Mouse (Mus musculus): ENCODE results near the gene Cir1.

Cir1 gene

DNA sequence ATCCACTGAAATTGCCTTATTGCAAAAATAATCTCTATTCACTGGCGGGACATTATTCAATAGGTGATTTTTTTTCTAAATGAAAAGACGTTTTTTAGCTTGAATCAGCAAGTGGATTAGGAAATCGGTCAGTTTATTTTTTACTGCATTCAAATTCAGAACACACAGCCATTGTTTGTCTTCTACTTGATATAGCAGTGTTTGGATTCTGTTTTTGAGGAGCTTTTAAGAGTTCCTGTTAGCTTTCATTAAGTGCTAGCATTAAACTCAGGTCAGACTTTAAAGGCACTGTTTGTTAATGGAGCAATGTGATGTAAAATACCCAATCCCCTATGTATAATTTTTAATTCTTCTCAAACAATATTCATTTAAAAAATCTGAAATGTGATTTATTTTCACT is 13.7 kb downstream of the Cir1 start:
- DNase-seq: no peak

DNA sequence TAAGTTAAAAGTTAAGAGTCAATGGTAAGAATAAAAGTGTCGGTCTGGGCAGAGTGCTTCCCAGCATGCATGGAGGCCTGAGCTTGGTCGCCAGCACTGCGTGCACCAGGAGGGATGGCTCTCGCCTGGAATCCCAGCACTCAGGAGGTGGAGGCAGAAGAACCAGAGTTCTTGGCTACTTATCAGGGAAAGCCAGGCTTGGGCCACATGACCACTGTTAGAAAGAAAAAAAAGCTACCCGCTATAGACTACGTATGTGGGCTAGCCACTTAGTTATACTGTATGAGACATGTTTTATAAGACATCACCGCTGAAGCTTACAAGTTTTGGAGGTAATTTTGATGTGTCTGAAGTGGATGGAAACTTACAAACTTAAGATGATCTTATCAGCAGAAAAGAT is 14.3 kb downstream of the Cir1 start:
- DNase-seq: no peak

DNA sequence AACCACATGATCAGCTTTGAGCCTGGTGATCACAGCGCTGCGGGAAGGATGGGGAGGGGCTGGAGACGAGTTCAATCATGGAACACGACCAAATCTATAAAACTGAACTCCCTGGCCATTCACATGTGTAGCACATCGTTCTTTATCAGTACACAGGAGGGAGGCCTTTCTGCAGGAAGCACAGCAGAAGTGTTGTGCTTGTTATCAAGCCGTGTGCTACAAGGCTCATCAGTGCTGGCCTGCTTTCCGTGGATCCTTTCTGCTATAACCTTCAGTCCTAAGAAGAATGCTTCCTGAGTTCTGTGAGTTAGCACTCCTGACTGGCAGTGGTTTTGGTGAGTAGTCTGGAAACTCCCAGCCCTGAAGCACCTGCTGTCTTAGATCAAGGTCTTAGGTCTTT is 17.5 kb downstream of the Cir1 start:
- no peak for DNase-seq

DNA sequence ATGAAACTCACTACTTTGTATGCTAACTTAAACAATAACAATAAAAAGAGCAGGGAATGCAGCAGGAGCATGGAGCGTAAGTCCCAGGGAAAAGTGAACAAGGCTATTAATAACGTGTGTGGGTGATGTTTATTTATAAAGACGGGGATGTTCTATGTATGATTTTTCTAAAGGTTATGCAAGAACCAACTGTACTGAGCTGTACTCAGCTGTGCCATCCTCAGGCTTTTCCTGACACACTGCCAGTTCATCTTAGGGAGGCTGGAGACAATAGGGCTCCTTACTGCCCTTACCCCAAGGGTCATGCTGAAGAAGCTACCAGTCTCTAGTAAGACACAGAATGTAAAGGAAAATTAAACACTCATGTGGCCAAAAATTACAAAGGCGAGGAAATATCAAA is 21.4 kb downstream of the Cir1 start:
- no peak for DNase-seq

DNA sequence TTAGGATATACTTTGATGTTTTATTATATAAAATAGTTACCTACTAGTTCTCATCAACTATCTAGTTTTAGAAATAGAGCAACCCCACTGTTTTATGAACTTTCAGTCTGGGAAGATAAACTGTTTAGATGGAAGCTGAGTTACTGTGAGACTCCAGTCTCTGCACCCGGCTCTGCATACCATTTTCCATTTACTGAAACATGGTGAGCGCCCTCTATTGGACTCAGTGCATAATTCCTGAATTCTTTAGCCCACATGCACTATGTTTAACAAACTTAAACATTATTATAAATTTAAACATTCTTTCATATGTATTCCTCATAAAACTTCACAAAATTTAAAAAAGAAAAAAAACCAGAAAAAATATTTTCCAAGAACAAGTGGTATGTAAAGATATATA is 26.9 kb downstream of the Cir1 start:
- peak; percentile 49 for DNase-seq

DNA sequence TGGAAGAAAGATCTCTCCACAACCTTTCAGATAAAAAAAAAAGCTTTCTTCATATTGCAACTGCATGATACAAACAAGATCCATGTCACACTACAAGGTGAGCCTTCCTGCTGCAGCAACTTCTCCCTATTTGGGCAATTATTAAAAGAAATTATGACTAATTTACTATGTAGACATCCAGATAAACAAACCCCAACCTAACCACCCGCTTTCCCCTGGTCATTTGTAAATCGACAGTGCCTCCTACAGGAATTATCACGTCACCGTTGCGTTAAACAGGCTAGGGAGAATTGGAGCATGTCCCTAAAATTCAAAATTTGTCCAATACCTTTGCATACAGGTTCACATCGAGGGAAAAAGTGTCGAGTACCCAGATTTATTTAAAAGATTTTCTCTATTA is 30.8 kb downstream of the Cir1 start:
- no peak for DNase-seq

DNA sequence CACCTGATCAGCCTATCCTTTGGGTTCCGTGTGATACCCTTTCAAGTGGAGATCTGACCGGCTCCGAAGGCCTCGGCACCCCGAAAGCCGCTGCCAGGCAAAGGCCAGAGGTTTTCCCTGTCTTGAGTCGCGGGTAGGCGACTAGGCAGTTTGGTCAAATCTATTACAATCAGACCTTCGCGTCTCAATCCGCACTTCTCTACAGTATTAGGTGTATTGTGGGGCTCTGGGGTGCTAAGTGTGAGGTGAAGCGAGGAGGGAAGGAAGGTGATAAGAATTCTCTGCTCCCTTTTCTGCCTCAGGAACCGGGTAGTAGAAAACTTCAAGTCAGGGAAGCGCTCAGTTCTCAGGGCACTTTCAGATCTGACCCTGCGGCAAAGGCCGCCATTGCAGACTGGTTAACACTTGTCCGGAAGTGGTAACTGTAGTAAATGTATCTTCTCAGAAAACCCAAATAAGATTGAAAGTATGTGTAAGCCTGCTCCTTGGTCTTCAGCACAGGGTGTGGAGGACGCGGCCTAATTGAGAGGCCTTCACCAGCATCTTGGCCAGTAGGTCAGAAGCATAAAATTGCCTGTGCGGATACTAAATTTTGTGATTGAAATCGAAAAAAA is 31.3 kb downstream of the Cir1 start:
- no peak for DNase-seq

DNA sequence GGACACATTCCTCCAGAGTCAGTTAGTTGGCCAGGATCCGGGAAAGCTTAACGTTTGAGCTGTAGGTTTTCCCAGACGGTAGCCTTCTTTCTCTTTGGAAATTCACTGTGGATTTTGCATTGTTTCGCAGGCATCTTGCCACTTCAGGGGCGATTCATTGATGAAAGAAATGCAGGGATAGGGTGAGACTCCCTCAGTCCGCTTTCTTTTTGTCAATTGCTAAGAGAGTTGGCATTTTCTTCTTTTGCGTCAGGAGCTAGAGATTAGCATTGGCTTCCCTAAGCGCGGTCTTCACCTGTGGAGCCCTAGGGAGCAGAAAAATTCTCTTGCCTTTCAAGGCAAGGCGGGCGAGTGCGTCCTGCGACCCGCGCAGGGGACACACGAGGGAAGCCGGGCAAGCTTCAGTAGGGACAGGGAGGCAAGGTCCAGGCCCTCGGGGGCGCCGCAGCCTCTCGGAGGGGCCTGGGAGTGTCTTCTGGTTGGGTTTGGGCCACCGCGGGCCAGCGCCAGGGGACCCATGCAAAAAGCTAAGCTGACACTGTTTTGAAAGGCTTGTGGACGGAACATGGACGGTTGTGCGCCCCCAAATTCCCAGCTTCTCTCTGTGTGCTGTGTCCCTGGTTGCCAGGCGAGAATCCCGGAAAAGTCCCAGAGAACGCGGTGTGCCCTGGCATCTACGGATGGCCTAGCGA is 32.0 kb downstream of the Cir1 start:
- no peak for DNase-seq

DNA sequence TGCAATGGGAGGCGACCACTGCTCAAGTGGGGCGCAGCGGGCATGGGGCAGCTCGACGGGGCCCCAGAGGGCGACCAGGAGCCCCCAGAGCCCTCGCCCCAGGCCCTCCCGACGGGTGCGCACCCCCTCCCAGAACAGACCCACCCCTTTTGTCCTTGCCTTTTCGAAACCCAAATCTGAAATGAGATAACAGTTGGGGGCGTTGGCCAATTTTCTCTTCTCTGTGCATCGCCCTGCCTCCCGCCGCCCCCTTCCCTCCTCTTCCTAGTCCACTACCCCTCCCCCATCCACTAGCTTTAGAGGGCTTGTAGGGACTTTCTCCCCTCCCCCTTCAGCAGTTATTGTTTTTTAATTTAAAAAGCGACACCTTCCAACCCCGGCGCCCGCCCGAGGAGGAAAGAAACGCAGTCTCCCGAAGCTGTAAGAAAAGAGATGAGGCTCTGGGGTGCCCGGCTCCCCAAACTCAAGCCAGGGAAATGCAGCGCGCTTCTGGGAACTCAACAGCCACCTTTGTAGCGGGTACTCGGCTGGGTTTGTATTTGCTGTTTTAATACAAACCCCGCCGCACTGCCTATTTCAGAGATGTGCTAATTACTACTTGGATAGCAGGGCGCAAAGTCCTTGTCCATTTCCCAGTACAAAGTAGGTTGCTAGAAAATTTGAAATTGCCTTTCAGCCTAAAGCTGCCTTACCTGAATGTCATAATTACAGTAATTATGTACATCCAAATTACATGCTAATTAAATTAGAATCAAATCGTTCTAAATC is 33.0 kb downstream of the Cir1 start:
- no peak for DNase-seq

DNA sequence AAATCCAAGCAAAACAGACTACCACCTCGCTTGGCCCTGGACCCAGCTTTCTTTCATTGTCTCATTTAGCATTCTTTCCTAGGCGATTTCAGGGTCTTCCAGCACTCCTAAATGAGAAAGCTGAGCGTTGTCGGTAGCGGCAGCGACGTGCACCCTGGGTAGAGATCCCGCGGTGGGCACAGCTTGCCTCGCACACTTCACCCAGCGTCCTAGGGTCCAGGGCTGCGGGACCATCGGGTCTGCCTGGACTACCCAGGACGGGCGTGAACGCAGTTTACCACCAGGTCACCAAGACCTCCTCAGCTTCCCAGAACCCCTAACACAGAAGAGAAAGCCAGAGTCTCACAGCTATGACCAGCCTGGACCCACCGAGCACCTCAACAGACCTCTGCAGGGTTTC is 33.6 kb downstream of the Cir1 start:
- no peak for DNase-seq

DNA sequence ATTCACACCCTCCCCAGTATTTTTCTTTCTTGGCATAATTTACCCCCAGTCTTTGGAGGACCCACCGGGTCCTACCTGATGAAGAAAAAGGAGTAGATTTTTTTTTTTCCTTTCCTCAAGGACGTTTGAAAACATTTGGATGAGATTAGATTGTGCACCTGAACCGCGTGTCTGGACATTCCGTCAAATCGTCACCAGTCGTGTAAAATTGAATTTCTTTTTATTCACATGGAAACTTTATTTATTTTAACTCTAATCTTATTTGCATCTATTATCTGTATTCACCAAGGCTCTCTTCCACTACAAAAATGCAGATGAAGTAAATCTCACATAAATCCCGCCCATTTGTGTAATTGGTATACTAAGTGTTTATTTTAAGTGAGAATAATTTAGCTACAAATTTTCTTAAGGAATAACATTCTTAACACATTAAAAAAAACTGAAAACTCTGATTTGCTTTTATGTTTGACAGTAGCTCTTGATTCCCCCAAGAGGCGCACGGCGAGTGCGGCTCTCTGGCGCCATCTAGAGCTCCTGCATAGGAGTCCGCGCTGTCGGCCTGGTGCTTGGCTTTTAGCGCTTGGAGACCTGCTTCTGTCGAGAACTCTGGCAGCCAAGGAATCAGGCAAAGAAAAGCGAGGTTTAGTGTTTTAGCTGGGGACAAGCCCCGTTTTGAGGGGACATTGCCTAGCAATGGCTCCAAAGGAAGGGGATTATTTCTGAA is 34.2 kb downstream of the Cir1 start:
- peak; percentile 93 for DNase-seq

DNA sequence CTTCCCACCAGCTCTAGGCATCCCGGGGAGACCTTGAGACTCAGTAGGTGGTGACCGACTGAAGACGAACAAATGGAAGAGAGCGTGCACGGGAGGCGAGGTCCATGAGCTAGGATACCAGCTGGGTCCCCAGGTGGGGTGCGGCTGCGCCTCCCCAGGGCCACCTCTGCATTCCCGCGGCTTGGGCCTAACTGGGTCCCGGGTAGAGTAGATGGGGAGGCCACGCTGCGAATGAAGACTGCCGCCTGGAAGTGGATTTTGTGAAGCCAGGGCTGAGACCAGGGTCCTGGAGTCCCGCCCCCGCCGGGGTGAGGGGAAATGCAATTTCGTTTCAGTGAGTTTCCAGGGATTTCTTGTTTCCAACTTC is 34.8 kb downstream of the Cir1 start:
- no peak for DNase-seq

DNA sequence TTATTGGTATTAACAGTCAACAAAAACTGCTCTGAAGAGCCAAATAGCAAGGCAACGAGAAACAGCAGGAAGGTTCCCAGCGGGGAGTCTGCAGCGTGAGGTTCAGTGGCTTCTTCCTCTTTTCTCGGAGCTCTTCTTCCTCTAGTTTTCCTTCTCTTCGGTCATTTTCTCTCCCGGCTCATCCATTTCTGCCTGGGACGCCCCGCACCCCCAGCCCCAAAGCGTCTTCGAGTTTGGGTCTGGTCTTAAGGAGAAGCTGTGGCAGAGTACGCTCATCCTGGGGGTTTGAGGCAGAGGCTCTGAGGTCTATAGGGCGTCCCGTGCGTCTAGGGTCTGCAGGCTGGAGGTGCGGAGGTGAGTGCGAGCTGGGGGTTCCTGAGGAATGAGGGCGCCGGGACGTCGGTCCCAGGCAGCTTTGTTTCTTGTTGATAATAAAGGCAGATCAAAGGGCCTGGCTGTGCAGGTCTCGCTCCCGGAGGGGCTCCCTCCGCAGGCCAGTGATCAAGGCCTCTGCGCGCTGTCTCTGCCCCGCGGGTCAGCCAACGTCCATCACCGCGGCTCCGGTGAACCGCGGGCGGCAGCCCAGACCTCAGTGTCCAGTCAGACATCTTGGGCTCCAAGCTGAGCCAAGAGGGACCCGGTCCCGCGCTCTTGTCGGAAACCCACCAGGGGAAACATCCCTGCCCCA is 35.3 kb downstream of the Cir1 start:
- DNase-seq: no peak

DNA sequence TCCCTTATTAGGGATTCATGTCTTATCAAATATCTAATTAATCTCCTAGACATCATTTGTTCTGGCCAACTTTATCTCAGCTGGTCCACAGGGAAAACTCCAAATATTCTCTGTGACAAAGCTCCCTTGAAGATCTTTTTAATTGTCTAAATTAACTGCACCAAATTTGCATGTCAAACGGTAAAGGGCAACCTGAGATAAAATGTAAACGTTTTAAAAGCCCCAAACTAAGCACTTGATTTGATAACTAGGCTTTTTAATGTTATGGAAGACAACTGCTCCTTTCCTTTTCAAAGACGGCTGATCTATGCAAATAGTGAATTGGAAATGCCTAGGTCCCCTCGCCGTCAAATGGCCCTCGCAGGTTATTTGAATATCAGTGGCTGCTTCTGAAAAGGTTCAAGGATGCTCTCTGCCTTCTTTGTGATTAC is 36.3 kb downstream of the Cir1 start:
- no peak for DNase-seq

DNA sequence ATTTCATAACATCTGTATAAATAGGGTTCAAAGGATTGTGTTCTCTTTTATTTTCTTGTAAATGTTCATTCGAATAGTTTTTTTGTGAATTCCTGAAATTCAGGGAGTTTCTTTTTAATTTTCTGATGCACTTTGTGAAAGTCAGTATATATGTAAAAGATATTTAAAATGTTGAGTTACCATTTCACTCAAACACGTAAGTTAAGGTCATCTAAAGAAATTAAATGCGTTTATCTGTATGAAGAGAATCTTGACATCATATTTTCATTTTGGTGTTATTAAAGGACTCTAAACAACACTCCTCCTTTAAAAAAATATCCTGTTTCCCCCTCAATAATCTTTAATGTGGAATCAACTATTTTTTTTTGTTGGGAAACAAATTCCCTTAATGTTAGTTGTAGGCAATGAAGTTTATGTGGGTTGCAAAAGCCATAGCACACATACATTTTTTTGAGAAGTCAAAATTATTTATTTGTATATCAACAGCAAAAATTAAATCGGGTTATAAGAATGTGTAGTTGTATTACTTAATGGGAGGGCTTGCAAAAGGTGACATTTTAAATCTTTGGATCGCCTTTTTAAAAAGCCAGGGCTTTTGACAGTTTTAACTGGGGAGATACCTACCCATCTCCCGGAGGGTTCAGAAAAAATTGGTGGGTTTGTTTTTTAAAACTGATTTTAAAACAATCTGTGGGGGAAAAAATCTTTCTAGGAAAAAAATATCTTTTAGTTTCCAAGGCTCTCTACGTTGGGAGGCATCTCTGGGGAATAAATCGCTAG is 37.0 kb downstream of the Cir1 start:
- DNase-seq: no peak

DNA sequence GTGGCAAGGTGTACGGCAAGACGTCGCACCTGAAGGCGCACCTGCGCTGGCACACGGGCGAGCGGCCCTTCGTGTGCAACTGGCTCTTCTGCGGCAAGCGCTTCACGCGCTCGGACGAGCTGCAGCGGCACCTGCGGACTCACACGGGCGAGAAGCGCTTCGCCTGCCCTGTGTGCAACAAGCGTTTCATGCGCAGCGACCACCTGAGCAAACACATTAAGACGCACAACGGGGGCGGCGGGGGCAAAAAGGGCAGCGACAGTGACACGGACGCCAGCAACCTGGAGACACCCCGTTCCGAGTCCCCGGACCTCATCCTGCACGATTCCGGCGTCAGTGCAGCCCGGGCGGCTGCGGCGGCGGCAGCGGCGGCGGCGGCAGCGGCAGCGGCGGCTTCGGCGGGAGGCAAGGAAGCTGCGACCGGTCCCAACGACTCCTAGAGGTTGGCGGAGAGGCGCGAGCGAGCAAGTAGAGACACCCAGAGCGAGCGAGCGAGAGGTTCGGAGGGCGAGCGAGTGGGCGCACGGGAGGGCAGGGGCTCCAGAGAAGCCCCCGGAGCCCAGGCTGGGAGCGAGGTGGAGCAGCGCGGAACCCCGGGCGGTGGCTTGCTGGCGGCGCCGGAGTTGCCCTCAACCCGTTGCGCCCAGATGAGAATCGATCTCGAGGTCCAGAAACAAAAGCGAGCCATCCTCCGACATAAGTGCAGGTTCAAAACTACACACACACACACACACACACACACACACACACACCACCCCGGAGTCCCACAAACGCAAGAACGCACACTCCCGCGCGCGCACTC is 38.2 kb downstream of the Cir1 start:
- no peak for DNase-seq

DNA sequence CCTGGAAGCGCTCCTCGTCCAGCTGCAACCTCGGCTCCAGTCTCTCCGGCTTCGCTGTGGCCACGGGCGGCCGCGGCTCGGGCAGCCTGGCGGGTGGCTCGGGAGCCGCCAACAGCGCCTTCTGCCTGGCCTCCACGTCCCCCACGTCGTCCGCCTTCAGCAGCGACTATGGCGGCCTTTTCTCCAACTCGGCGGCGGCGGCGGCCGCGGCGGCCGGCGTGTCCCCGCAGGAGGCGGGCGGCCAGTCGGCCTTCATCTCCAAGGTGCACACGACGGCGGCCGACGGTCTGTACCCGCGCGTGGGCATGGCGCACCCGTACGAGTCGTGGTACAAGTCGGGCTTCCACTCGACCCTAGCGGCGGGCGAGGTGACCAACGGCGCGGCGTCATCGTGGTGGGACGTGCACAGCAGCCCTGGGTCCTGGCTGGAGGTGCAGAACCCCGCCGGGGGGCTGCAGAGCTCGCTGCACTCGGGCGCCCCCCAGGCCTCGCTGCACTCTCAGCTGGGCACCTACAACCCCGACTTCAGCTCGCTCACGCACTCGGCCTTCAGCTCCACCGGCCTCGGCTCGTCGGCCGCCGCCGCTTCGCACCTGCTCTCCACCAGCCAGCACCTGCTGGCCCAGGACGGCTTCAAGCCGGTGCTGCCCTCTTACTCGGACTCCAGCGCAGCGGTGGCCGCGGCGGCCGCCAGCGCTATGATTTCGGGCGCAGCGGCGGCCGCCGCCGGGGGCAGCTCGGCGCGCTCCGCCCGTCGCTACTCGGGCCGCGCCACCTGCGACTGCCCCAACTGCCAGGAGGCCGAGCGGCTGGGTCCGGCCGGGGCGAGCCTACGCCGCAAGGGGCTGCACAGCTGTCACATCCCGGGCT is 39.0 kb downstream of the Cir1 start:
- no peak for DNase-seq

DNA sequence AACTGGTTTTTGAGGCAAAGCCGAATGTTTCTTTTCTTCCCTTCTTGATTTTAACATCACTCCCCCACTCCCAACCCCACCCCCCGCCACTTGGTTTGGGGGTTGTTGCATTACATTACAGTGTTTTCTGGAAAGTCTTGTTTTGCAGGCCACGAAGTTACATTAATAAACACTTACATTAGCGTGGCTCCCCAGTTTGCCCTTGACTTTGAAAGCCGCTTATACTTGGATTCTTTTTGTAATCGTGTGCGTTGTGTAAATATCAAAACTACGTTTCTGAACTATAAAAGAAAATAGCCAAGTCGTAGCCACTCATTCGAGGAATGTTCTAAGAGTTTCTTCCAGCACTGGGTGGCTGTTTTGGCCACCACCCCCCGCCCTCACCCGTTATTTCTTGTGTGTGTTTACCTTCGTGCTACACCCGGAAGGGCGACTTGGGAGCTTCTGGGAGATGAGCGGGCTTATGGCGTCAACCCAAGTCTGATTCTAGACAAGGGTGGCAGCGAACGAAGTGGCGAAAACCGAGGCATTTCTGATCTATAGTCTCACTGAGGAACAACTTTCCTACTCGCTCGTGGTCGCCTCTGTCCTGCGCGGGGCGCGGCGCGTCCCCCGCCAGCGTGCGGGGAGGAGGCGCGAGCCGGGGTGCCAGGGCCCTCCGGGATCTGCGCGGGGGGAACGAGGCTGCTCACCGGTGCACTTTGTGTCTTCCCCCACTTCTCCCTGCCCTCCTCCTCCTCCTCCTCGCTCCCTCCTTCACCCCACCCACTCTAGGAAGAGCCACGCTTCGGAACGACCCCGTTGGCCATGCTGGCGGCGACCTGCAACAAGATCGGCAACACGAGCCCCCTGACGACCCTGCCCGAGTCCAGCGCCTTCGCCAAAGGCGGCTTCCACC is 39.9 kb downstream of the Cir1 start:
- no peak for DNase-seq

DNA sequence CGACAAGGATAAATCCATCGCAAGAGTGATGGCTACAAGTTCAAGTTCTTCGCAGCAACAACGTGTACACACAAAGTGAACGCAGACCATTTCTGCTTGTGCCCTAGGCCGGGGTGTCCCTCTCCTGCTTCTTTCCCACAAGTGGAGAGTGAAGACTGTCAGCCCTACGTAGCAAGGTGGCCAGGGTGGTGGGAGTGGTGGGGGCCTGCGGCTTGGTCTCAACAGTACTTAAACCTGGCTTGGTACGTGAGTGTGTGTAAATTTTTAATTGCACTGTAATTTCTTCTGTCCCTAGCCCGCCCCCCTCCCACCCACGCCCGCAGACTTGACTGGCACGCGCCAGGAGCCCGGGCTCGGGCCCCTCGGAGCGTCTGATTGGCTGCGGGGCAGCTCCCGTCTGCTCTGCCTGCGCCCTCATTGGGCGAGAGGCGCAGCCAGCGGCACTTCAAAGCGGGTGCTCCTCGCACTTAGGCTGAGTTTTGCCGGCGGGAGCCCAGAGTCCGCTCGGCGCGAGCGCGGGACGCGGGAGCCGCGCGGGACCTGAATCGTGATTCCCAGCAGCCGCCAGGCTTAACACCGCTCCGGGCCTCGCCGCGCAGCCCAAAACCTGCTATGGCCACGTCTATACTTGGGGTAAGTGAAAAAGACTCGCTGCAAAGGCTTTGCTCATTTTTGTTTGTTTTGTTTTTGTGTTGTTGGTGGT is 40.9 kb downstream of the Cir1 start, which contains the start of gene Sp9:
Sp9 (plus strand) TSS at position 467 of the 703 bp plus-strand sequence.
- DNase-seq: no peak

Measured in lung, postnatal 10 days (tissue).